Mouse (Mus musculus) retina, postnatal 1 day (tissue): ENCODE measurements around the gene Atp2c1.

Source experiments
- DNase-seq: peaks from one replicate; pipeline ENCODE4 v3.0.0-alpha.2; 2012

Gene Atp2c1

DNA sequence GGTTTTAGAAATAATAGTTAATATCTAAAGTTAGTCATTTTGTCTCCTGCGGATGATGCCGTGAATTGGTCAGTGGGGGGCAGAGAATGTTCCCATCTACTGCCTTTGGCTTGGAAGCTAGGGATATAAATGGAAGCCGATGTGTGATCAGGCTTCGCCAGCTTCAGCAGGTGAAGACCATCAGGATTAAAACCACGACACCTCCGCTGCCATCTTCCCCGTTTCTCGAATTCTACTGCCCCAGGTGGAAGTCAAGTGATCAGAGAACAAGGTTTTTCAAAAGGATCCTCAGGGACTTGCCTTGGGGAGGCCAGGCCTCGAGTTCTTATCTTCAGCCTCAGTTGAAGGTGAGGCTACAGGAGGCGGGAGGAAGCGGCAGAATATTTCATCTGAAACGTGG lies at the start of gene Atp2c1:
Gene Atp2c1 (minus strand): TSS at position 101 of the 400 bp plus-strand sequence.
- no peak for DNase-seq

DNA sequence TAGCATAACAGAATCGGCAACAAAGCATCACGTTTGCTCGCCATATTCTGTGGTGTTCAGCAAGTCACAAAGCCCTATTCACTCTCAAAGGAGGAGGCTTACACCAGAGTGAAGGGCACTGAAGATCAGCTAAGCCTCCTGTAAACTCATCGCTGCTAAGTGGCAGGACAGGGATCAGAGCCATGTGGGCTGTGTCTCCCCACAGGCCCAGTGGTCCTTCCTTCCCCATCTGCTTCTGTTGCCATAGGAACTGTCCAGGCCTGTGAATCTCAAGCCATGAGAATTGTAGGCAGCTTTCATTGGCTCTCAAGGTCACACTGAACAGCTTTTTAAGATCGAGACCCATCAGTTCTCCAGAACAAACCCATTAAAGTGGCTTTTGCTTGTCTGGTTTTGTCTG lies 30.3 kb upstream of the Atp2c1 start:
- DNase-seq = peak; percentile 31

DNA sequence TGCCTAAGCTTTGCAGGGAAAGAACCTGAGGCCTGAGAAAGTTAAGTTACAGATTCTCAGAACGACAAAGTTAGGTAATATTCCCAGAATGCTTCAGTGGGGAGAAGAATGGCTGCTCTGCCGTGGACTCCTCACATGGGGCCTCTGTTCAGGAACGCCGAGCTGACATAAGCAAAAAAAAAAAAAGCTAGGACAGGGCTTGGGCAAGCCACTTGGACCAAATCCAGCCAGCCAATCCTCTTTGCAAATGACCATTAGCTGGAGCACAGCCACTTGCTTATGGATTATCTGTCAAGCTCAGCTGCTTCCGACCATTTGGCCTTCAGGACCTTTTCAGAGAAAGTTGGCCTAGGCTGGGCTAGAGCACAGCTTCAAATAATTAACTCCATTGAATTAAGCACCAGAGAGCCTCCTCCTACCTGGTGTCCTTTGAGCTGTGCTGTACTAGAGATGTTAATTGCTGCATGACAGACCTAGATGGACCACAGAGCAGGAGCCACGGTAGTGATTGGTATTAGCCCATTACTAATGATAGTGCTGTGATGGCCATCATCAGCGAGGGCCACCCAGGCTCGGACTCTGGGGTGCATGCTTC lies 29.1 kb upstream of the Atp2c1 start:
- DNase-seq = peak; percentile 69

DNA sequence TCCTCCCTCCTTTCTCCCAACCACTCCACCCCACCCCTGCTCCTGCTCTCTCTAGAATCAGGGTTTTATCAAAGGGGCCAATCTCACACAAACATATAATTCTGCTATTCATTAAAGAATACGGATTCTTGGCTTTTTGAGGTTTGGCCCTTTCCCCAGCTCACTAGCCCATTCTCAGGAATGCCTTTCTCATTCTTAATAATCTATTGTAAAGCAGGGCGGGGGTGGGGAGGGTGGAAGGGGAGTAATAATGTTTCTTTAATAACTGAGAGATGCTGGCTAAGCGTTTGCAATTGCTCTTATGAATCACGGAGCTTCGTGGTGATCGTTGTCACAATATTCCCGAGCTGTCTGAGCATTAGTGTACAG lies 27.3 kb upstream of the Atp2c1 start:
- DNase-seq = no peak

DNA sequence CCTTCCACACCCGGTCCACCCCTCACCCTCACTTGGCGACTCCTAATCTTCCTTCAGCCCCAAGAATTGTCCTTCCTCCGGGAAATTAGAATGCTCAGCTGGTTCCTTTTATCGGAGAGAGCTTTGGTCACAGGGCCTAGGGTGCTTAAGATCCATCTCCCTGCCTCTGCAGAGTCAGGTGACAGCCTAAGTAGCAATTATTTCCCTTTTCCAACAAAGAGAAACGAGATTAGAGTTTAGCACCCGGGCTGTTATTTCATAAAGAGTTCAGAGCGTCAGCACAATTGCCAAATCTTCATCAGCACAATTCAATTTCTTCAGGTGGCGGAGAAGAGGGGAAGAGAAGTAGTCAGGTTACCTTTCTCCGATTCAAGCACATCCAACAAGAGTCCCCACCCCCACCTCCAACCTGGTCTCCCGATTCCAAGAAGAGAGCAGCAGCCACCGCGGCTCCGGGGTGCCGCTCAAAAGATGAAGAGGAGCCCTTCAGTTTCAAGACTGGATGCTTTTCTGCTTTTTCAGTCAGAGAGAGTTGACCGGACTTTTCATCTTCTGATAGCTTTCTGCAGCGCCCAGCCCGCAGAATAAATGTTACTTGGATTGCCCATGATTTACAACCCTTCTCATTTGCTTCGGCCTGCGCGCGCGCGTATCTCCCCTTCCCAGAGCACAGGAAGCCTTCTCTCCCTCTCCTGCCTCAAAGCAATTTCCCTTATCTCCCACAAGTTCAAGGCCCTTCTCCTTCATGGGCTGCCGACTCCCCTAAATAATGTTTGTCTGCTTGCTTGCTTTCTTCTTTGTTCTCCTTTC lies 26.7 kb upstream of the Atp2c1 start:
- peak; percentile 19 for DNase-seq

DNA sequence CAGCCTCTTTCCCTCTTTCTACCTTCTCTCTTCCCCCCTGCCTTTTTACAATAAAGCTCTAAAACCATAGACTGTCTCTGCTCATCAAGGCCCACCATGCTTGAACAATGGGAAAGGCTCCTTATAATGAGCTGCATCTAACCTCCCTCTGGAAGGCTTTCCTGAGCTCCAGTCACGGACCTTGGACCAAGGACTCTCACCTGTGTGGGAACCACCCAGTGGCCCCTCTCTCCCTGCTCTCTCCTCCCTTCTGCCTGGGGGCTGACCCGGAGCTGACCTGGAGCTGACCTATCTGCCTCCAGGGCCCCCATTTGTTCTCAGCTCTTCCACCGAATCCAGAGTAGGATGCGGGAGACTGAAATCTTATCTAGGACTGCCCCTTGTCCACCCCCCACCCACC lies 24.3 kb upstream of the Atp2c1 start:
- DNase-seq = no peak

DNA sequence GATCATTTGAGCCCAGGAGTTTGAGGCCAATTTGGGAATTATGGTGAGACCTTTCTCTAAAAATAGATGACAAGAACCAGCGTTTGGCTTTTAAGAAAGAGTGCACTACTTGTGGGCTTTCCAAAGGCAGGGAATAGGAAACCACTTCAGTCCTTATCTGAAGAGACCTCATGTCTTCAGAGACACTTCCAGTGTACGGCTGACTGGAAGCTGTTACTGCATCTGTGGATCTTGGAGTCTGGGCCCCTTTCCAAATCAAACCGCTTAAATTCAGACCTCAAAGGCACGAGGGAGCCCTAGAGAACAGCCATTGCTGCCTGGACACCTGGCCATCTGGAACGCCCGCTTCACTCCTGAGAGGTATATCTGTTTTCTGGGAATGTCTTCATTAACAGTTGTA lies 22.0 kb upstream of the Atp2c1 start:
- DNase-seq = no peak

DNA sequence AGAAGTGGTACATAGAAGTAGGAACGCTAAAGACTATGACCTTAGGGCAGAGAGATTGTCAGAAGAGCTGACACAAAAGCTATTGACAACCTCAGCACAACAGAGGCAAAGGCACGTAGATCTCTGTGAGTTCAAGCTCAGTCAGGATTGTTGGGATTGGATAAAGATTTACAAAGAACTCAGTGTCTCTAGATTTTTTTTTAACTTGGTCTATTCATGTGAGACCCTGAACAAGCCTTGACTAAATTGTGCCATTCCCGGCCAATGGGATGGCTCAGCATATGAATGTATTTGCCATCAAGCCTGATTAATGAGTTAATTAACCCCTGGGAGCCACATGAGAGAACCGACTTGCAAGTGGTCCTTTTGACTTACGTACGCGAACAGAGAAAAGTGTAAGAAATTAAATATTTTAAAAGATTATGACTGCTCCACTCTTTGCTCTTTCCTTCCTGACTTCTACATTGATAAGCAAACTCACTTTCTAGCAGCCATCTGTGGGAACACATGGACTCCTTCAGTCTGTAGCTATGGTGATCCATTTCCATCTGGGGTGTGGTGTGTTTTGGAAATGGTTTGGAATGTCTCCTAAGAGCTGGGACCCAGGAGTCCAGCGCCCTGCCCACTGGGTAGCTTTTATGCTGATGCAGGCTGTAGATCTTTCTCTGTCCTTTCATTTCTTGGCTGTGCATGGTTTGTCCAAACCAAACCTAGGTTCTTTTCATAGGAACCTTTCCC lies 17.1 kb upstream of the Atp2c1 start:
- no peak for DNase-seq

DNA sequence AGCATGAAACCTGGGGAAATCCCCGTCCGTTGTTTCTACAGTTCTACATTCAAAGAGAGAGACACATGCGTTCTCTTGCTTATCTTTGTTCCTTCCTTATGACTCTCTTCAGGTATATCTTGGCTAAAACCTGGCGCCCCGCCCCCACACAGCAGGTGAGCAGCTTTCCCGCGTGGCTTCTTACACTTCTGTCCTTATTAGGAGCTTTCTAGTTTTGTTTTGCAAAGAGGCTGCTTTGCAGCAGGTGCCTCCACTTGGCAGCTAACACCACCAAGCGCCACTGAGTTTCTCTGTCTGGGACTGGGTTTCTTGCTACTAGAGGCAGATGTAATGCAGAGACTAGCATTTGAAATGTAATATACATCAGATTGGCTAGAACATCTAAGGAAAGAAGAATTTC lies 10.4 kb upstream of the Atp2c1 start:
- DNase-seq = no peak

DNA sequence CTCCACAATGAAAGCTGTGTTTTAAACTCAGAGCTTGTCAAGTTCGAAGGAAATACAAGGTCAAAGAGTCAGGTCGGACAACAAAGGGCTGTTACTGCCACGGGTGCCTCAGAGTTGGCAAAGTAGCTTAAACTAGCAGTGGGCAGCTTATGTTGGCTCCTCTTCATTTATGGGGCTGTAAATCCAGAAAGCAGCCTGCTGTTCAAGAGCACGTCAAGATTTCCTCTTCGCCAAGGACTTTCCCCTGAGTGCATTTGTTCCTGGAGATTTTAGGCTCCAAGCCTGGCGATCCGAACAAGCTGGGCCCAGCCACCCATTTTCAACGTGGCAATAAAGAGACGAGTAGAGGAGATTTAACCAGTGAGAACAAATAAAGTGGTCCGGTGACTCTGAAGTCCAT lies 9.8 kb upstream of the Atp2c1 start:
- no peak for DNase-seq

DNA sequence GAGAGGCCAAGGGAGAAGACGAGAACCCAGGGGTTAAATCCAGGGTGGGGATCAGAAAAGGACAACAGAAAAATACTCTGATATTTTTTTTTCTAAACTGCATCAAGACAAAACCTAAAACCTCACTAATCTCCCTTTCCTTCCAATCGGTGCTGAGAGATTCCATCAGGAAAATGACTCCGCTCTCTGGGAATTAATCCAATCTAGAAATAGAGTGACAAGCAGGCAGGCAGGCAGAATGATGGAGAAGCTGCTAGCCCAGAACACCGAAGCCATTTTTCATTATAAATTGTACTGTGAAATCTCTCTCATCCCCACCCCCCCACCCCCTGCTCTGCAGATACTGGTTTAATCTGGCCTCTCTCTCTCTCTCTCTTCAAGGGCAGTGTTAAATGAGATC lies 1.8 kb downstream of the Atp2c1 start:
- no peak for DNase-seq

DNA sequence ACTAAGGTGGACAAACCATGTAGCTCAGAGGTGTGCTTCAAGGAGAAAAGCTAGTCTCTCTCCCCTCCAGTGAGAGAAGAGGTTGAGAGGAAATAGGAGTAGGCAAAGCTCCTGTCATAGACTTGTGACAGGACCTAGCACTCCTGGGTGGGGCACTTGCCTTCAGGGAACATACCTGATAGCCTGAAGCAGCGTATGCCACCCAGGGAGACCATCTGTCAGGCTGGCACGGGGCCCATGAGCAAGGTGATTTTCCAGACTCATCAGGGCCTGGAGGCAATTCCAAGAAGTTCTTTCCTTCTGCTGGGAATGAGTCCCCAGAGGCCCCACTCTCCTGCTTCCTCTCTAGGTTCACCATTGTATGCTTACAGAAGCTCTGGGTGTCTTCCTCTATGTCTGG lies 4.1 kb downstream of the Atp2c1 start:
- no peak for DNase-seq

DNA sequence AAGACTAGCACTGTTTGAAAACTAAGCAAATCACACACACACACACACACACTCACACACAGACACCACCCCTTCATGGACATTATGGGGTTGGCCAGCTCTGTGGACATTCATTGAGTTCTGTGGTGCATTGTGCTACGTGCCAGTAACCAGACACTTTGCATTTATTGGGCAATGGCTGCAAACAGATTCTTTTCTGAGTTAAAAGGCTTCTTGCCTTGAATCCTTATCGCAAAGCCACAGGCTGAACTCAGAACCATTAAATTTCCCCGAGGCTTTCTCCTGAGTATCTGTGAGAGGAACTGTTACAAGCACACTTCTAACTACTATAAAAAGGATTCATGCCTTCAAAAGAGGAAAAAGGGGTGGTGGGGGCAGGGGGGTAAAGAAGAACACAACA lies 5.1 kb downstream of the Atp2c1 start:
- DNase-seq = no peak

DNA sequence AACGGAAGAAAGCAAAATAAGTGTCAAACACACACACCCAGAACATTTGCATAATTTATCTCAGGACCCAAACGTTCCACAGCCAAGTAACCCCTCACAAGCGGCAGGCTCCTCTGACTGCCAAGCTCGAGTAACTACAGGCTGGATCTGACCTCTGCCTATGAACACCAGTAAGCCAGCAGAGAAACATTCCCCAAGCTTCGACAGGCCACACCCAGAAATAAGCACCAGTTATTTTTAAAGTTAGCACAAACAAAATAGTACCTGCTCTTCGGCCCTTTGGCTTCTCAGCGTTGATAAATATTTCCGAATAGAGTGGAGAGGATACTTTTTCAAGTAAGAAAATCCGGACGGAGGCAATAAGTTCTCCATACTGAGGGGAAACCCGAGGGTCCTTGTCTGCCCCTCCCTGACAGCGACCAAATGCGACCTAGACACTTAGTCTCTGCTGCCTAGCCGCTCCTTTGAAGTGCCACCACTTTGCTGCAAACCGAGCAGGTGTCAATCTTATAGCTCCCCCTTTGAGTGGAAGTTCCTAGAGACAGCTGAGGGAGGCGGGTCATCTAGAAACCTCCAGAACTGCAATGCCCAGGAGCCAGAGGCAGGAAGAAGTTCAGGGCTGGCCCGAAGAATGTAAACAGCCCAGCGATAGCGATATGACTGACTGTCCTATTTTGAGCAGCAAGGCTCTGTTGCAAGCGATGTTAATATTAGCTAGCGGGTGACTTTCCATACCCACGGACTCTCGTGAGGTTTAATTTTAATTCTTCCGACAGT lies 6.2 kb downstream of the Atp2c1 start:
- no peak for DNase-seq

DNA sequence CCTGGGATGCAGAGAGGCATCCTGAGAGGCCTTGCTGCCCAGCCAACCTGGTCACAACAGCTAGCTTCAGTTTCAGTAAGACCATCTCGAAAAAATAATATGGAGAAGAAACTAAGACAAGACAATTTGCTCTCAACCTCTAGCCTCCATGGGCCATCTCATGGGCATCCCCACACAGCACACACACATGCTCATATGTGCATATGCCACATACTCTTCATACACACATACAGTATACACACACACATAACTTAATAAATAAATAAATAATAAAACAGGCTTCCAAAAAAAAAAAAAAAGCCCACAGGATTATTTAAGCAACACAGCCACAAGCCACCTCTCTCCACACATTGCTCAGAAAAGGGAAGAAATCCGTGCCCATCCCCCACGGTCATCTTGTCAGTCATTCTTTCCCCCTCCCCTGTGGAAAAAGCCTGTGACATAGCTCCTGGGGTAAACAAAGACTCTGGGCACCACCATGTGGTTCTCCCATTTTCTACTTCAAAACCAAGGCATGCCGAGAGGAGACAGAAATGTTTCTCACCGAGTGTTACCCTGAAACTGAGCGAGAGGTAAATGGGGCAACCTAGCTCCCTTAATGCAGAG lies 7.7 kb downstream of the Atp2c1 start:
- DNase-seq = peak; percentile 58

DNA sequence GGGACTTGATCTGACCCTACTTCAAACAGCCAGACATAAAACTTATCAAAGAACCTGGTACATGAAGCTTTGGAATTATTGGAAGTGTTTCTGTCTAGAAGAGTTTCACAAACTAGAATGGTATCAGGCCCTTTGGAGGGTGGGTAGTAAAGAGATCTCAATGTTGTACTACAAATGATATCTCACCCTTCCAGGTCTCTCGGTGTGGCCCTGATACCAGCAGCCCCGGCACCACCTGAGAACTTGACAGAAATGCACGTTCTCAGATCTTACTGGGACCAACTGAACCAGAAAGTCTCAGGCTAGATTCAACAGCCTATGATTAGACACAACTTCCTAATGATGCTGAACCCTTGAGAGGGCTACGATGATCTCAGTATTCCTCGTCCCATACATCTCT lies 23.4 kb downstream of the Atp2c1 start:
- no peak for DNase-seq

DNA sequence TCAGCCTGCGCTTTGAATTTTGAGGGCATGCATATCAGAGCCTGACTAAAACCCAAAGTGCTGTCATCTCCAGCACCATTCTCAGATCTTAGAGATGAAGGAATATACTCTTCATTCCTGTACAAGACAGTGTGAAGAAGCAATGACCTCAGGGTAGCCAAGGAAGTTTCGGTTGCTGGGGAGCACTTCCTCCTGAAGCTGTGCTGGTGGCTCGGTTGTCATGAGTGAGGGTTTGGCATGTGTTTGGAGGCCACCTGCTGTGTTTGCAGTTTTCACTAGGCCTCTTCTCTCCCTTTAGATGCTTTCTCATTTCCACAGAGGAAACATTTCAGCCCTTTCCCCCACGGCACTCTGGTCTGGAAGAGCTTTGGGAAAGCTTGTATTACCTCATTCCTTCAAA lies 24.7 kb downstream of the Atp2c1 start:
- DNase-seq = no peak

DNA sequence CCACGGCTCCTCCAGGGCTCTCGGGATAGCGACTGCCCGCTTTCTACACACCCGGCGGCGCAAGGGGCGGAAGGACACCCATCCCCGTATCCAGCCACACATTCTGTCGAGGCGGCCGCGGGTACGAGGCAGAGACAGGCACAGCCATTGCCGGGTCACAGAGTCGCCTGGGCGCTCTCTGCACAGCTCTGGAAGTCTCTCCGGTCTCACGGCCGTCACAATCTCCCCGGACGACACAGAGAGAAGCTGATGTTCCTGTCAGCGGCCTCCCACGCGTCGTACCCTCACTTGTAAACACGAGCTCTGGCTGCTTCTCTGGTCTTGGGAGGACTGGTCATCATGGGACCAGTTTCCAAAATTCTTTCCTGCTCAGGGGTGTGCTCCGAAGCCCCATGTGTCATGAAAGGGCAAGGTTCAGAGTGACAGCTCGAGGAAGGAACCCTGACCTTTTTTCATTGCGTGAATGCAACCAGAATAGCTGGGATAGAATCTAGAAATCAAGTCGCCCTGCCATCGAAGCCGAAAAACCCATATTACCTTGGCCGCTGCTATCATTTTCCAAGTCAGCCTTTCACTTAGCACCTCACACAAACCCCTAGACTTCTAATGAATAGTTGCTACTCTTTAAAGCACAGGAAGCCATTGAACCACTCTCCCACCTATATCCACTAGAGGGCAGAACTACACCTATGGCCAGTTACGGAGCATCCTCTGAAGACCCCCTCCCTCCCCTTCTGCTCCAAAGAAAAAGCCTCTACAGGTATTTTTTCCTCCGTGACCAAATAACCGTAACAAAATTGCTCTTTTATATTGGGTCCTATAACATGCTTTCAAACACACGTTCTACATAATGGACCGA lies 31.6 kb downstream of the Atp2c1 start:
- DNase-seq = peak; percentile 87

DNA sequence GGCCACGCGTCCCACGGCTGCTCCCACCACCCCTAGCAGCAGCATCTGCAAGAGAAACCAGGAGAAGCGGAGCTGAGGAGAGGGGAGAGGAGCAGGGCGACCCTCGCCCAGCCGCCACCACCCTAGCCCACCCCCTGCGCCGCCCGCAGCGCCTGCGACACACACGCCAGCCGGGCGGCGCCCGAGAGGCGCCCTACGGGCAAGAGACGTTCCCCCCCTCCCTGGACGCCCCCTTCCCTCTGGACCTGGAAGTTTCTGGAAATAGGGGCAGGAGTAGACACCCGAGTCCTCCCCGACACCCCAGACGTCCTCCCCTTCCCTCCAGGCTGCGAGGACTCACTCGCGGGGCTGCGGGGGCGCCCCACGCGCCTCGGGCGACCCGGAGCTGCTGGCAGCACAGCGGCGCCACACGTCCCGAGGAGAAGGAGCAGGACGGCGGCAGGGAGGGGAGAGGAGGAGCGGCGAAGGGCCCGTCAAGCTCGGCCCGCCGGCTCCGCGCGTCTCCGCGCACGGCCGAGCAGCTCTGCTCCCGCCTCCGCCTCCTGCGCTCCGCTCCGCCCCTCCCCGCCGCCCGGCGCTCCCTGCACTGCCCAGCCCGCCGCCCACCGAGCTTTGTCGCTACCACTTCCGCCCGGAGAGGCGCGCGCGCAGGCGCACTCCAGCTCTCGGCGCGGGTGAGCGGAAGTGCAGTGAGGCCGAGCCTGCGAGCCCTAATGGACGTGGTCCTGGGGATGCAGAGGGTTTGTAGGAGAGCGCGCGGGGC lies 32.4 kb downstream of the Atp2c1 start:
- DNase-seq = peak; percentile 97

DNA sequence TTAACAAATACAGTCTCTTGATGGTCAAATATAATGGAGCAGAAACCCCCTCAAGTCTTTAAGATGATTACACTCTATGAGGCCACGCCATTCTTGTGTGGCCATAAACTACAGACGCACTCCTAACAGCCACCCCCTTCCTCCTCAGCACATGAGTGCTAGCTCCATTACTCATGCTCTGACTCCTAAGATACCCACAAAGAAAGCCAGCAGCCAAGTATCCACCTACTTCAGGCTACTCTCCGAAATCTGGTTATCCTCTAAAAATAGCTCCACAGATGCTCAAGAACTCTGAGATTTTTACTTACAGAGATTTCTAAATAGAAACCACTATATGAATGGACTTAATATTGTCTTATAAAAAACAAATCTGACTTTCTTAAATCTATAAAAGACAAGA lies 34.4 kb downstream of the Atp2c1 start:
- DNase-seq = no peak

DNA sequence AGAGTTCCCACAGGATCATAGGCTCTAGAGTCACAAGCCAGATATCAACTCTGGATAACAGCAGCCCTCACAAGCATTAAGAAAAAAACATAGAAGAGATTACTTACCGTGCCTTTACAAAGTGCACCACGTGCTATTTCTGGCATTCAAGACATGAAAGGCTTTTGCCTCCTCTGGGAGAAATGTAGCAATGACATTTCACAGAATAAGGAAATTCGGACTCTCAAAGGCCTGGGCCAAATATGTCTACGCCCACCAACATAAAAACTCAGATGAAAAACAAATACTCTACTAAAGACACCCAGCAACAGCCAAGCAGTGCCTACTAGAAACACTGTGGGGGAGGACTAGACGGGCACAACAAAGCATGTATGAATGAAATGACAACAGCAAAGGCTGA lies 38.8 kb downstream of the Atp2c1 start:
- no peak for DNase-seq
